Mouse (Mus musculus): ENCODE measurements around the gene Laptm5. TPM values are rescaled to one million over a fixed set of nuclear protein-coding genes. Genes with fewer than 3 reads are reported as not detected.

The Laptm5 gene
- polyA plus RNA-seq, 1 experiment from 2014 or later, result 91.2 TPM

GRCm38 (mm10) chr4:130892001-130892587, 20.8 kb upstream of the Laptm5 start:
- WGBS (ENCODE audit: insufficient replicate concordance), result 26% methylated on average over 17 of the region's 17 CpGs
- H3K27ac ChIP-seq (ENCODE audit: low read length), result no peak overlapping the region
- no peak for ATAC-seq (ENCODE audit: low read depth)

DNA sequence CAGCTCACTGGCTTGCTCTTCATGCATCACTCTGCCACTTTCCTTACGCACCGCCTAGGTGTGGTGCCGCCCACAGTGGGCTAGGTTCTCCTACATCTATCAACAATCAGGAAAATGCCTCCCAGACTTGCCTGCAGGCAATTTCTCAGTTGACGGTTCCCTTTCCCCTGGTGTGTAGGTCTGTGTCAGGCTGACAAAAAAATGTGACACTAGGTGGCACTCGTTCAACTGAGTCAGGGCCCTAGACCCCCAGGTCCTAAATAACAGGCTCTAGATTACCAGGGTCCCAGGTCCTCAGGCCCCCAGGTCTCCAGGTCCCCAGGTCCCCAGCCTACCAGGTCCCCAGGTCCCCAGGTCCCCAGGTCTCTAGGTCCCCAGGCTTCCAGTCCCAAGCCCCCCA, 19.2 kb upstream of the Laptm5 start:
- H3K27ac ChIP-seq (ENCODE audit: low read length), result no peak overlapping the region
- H3K4me1 ChIP-seq (ENCODE audit: control insufficient read depth, low read depth, low read length), result 0 out of 2 replicates have a peak, but pooled peaks cover 2% of the 10 kb centered on the region
- no peak for ATAC-seq (ENCODE audit: low read depth)
- H3K27me3 ChIP-seq (ENCODE audit: control insufficient read depth, insufficient read depth, low read depth, low read length), result no peaks in the 10 kb centered on the region
- 45% methylated on average over 5 of the region's 5 CpGs for WGBS (ENCODE audit: insufficient replicate concordance)
- no peaks in the 10 kb centered on the region for H3K9me3 ChIP-seq (replicated peaks; ENCODE audit: control insufficient read depth, low read length)
- no peak overlapping the region for H3K4me3 ChIP-seq (ENCODE audit: low read depth, low read length)
- H3K36me3 ChIP-seq (ENCODE audit: control insufficient read depth, insufficient read depth), result no peaks in the 10 kb centered on the region
- H3K4me2 ChIP-seq (ENCODE audit: low read depth, low read length), result no peak overlapping the region
- H3K9ac ChIP-seq (ENCODE audit: low read depth, low read length), result no peak overlapping the region

More at GRCm38 (mm10) chr4:130892001-130892587, 20.8 kb upstream of the Laptm5 start:
- H3K4me1 ChIP-seq (ENCODE audit: control insufficient read depth, low read depth, low read length), result 0 out of 2 replicates have a peak, but pooled peaks cover 2% of the 10 kb centered on the region
- H3K9me3 ChIP-seq (replicated peaks; ENCODE audit: control insufficient read depth, low read length), result no peaks in the 10 kb centered on the region
- no peak overlapping the region for H3K9ac ChIP-seq (ENCODE audit: low read depth, low read length)
- H3K36me3 ChIP-seq (ENCODE audit: control insufficient read depth, insufficient read depth), result no peaks in the 10 kb centered on the region
- no peaks in the 10 kb centered on the region for H3K27me3 ChIP-seq (ENCODE audit: control insufficient read depth, insufficient read depth, low read depth, low read length)
- no peak overlapping the region for H3K4me3 ChIP-seq (ENCODE audit: low read depth, low read length)
- H3K4me2 ChIP-seq (ENCODE audit: low read depth, low read length), result no peak overlapping the region

- no peak overlapping the region for H3K4me3 ChIP-seq (ENCODE audit: low read depth, low read length)
- H3K4me1 ChIP-seq (ENCODE audit: control insufficient read depth, low read depth, low read length), result no peaks in the 10 kb centered on the region
- H3K9me3 ChIP-seq (replicated peaks; ENCODE audit: control insufficient read depth, low read length), result no peaks in the 10 kb centered on the region
- no peak overlapping the region for H3K4me2 ChIP-seq (ENCODE audit: low read depth, low read length)
- H3K27me3 ChIP-seq (ENCODE audit: control insufficient read depth, insufficient read depth, low read depth, low read length), result no peaks in the 10 kb centered on the region
- H3K9ac ChIP-seq (ENCODE audit: low read depth, low read length), result no peak overlapping the region
- H3K36me3 ChIP-seq (ENCODE audit: control insufficient read depth, insufficient read depth), result no peaks in the 10 kb centered on the region
- no peak overlapping the region for H3K27ac ChIP-seq (ENCODE audit: low read length)
- no peak for ATAC-seq (ENCODE audit: low read depth)
- WGBS (ENCODE audit: insufficient replicate concordance), result 71% methylated on average over 6 of the region's 6 CpGs
Measured at GRCm38 (mm10) chr4:130895701-130896100, 17.2 kb upstream of the Laptm5 start.

DNA sequence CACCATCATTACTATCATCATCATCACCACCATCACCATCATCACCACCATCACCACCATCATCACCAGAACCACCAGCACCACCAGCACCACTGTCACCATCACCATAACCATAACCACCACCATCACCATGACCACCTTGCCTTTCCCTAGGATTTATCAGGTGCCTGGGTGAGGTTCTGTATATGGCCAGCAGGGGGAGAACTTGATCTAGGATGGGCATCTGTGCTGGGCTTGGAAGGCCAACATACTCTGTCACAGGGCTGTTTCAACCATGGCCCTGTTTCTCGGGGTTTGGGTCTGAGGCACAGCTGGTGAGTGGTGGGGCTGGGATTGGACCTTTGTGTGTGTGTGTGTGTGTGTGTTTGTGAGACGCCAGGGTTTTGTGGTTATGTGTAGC, 16.6 kb upstream of the Laptm5 start:
- 25% methylated on average over 2 of the region's 2 CpGs for WGBS (ENCODE audit: insufficient replicate concordance)

GRCm38 (mm10) chr4:130899383-130899781, 13.5 kb upstream of the Laptm5 start:
- Histone ChIP-seq H3K4me2 (ENCODE audit: low read depth, low read length) (no peak overlapping the region), H3K4me3 (ENCODE audit: low read depth, low read length) (no peak overlapping the region), H3K9me3 (replicated peaks; ENCODE audit: control insufficient read depth, low read length) (no peaks in the 10 kb centered on the region), H3K27me3 (ENCODE audit: control insufficient read depth, insufficient read depth, low read depth, low read length) (no peaks in the 10 kb centered on the region), H3K36me3 (ENCODE audit: control insufficient read depth, insufficient read depth) (no peaks in the 10 kb centered on the region), H3K4me1 (ENCODE audit: control insufficient read depth, low read depth, low read length) (peaks cover 3% of the 10 kb centered on the region), H3K27ac (ENCODE audit: low read length) (no peak overlapping the region), H3K9ac (ENCODE audit: low read depth, low read length) (no peak overlapping the region)
- WGBS (ENCODE audit: insufficient replicate concordance), result 36% methylated on average over 2 of the region's 3 CpGs
- no peak for ATAC-seq (ENCODE audit: low read depth)

More for the DNA sequence above, 16.6 kb upstream of the Laptm5 start:
- Histone ChIP-seq H3K9ac (ENCODE audit: low read depth, low read length) (no peak overlapping the region), H3K27me3 (ENCODE audit: control insufficient read depth, insufficient read depth, low read depth, low read length) (no peaks in the 10 kb centered on the region), H3K4me1 (ENCODE audit: control insufficient read depth, low read depth, low read length) (no peaks in the 10 kb centered on the region), H3K9me3 (replicated peaks; ENCODE audit: control insufficient read depth, low read length) (no peaks in the 10 kb centered on the region), H3K4me3 (ENCODE audit: low read depth, low read length) (no peak overlapping the region), H3K4me2 (ENCODE audit: low read depth, low read length) (no peak overlapping the region), H3K27ac (ENCODE audit: low read length) (no peak overlapping the region), H3K36me3 (ENCODE audit: control insufficient read depth, insufficient read depth) (no peaks in the 10 kb centered on the region)
- no peak for ATAC-seq (ENCODE audit: low read depth)

- no peak for ATAC-seq (ENCODE audit: low read depth)
- H3K4me2 ChIP-seq (ENCODE audit: low read depth, low read length), result no peak overlapping the region
- H3K27ac ChIP-seq (ENCODE audit: low read length), result no peak overlapping the region
- H3K4me1 ChIP-seq (ENCODE audit: control insufficient read depth, low read depth, low read length), result peaks cover 3% of the 10 kb centered on the region
- 44% methylated on average over 6 of the region's 6 CpGs for WGBS (ENCODE audit: insufficient replicate concordance)
- no peaks in the 10 kb centered on the region for H3K27me3 ChIP-seq (ENCODE audit: control insufficient read depth, insufficient read depth, low read depth, low read length)
- no peak overlapping the region for H3K4me3 ChIP-seq (ENCODE audit: low read depth, low read length)
- H3K36me3 ChIP-seq (ENCODE audit: control insufficient read depth, insufficient read depth), result no peaks in the 10 kb centered on the region
- H3K9ac ChIP-seq (ENCODE audit: low read depth, low read length), result no peak overlapping the region
- H3K9me3 ChIP-seq (replicated peaks; ENCODE audit: control insufficient read depth, low read length), result no peaks in the 10 kb centered on the region
Measured at GRCm38 (mm10) chr4:130899782-130900427, 13.0 kb upstream of the Laptm5 start.

- 53% methylated on average over 7 of the region's 7 CpGs for WGBS (ENCODE audit: insufficient replicate concordance)
Measured at GRCm38 (mm10) chr4:130900746-130901145, 12.2 kb upstream of the Laptm5 start.

DNA sequence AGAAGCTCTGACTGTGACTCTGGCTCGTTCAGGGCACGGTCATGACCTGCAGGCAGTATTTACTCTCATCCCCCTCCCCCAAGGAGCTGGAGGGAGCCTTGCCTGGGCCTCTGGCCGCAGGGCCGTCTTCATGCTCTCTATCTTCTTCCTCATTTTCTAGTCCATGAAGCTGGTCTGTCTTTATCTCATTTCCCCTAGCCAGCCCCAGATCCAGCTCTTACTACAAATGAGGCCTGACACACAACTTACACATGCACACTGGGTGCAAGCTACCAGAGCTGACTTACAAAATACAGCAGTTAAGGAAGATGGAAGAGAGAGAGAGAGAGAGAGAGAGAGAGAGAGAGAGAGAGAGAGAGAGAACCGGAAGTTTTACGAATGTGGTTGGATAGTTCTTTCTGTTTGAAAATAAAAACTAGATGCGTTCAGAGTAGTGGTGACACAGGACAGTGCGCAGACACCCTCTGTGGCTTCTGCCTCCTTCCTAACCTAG, 10.6 kb upstream of the Laptm5 start:
- no peaks in the 10 kb centered on the region for H3K27me3 ChIP-seq (ENCODE audit: control insufficient read depth, insufficient read depth, low read depth, low read length)
- peaks cover 3% of the 10 kb centered on the region for H3K4me1 ChIP-seq (ENCODE audit: control insufficient read depth, low read depth, low read length)
- 10% methylated on average over 8 of the region's 8 CpGs for WGBS (ENCODE audit: insufficient replicate concordance)
- no peaks in the 10 kb centered on the region for H3K9me3 ChIP-seq (replicated peaks; ENCODE audit: control insufficient read depth, low read length)
- H3K27ac ChIP-seq (ENCODE audit: low read length), result peak overlapping the region; percentile 63
- ATAC-seq (ENCODE audit: low read depth), result peak; percentile 46
- H3K4me2 ChIP-seq (ENCODE audit: low read depth, low read length), result no peak overlapping the region
- H3K4me3 ChIP-seq (ENCODE audit: low read depth, low read length), result no peak overlapping the region
- no peaks in the 10 kb centered on the region for H3K36me3 ChIP-seq (ENCODE audit: control insufficient read depth, insufficient read depth)
- H3K9ac ChIP-seq (ENCODE audit: low read depth, low read length), result no peak overlapping the region

More at GRCm38 (mm10) chr4:130900746-130901145, 12.2 kb upstream of the Laptm5 start:
- no peaks in the 10 kb centered on the region for H3K9me3 ChIP-seq (replicated peaks; ENCODE audit: control insufficient read depth, low read length)
- no peak overlapping the region for H3K4me3 ChIP-seq (ENCODE audit: low read depth, low read length)
- H3K4me1 ChIP-seq (ENCODE audit: control insufficient read depth, low read depth, low read length), result peaks cover 3% of the 10 kb centered on the region
- no peaks in the 10 kb centered on the region for H3K27me3 ChIP-seq (ENCODE audit: control insufficient read depth, insufficient read depth, low read depth, low read length)
- no peaks in the 10 kb centered on the region for H3K36me3 ChIP-seq (ENCODE audit: control insufficient read depth, insufficient read depth)
- ATAC-seq (ENCODE audit: low read depth), result no peak
- no peak overlapping the region for H3K4me2 ChIP-seq (ENCODE audit: low read depth, low read length)
- no peak overlapping the region for H3K27ac ChIP-seq (ENCODE audit: low read length)
- no peak overlapping the region for H3K9ac ChIP-seq (ENCODE audit: low read depth, low read length)

DNA sequence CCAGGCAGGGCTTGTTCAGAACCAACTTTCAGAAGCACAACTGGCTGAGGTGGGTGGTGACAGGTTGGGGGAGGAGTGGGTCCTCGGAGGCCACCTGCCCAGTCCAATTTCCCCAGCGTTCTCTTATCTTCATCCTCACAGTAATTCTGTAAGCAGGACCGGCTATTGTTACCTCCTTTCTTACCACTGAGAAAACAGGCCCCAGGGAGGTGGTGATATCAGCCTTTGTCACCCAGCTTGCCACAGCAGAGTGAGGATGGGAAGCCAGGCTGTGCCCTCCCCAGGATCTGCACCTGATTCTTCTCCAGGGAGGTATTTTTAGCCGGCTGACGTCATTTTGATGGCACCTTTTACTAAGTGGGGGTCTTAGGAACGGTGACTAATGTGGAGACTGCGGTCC, 7.9 kb upstream of the Laptm5 start:
- H3K4me3 ChIP-seq (ENCODE audit: low read depth, low read length), result no peak overlapping the region
- no peaks in the 10 kb centered on the region for H3K27me3 ChIP-seq (ENCODE audit: control insufficient read depth, insufficient read depth, low read depth, low read length)
- 34% methylated on average over 7 of the region's 7 CpGs for WGBS (ENCODE audit: insufficient replicate concordance)
- no peak overlapping the region for H3K4me2 ChIP-seq (ENCODE audit: low read depth, low read length)
- peaks cover 3% of the 10 kb centered on the region for H3K4me1 ChIP-seq (ENCODE audit: control insufficient read depth, low read depth, low read length)
- no peaks in the 10 kb centered on the region for H3K36me3 ChIP-seq (ENCODE audit: control insufficient read depth, insufficient read depth)
- H3K27ac ChIP-seq (ENCODE audit: low read length), result no peak overlapping the region
- no peaks in the 10 kb centered on the region for H3K9me3 ChIP-seq (replicated peaks; ENCODE audit: control insufficient read depth, low read length)
- ATAC-seq (ENCODE audit: low read depth), result no peak
- H3K9ac ChIP-seq (ENCODE audit: low read depth, low read length), result no peak overlapping the region

All from liver, embryonic 16.5 days (tissue).